Mouse (Mus musculus) brain, embryonic 14.5 days (tissue): ENCODE measurements around the gene Clnk. TPM values are rescaled to one million over a fixed set of nuclear protein-coding genes. Genes with fewer than 3 reads are reported as not detected.
A peak's percentile ranks its signal among the peaks of the same experiment; 100 is the strongest.

ENCODE experiments used
- DNase-seq: peaks from one replicate; pipeline ENCODE4 v3.0.0-alpha.2; 2011; ENCODE audit warnings: low read depth
- CTCF ChIP-seq: fragments of 200-500 bp; IDR thresholded peaks from 2 replicates; pipeline ENCODE4 v1.5.1; 2012; ENCODE audit warnings: inconsistent platforms, mild to moderate bottlenecking, moderate library complexity, borderline replicate concordance; ENCODE audit not compliant: insufficient read depth, insufficient read length; ENCODE audit errors: extremely low read depth
- POLR2A ChIP-seq: fragments of 200-500 bp; IDR thresholded peaks from 2 replicates; pipeline ENCODE4 v1.6.1; 2012; ENCODE audit warnings: mild to moderate bottlenecking, inconsistent platforms, borderline replicate concordance; ENCODE audit not compliant: poor library complexity, insufficient read depth, insufficient read length, severe bottlenecking; ENCODE audit errors: extremely low read depth
- polyA plus RNA-seq: library from polyadenylated mRNA; depleted of rRNA; stranded (reverse); fragments of >200 nt; gene quantifications from 2 replicates; pipeline ENCODE4 v1.2.3, GENCODE M21; 2012

The Clnk gene
- polyA plus RNA-seq, 1 experiment = 0.08 TPM

- no peak for TF ChIP-seq POLR2A
- TF ChIP-seq CTCF = no peak
- no peak for DNase-seq
Measured at GRCm38 (mm10) chr5:38845529-38845928, 31.1 kb downstream of the Clnk start.

GRCm38 (mm10) chr5:38844312-38844711, 32.3 kb downstream of the Clnk start:
- TF ChIP-seq CTCF (no peak), POLR2A (no peak)
- DNase-seq = no peak

GRCm38 (mm10) chr5:38839981-38840380, 36.6 kb downstream of the Clnk start:
- no peak for TF ChIP-seq CTCF
- no peak for TF ChIP-seq POLR2A
- DNase-seq = no peak

GRCm38 (mm10) chr5:38827310-38827709, 49.3 kb downstream of the Clnk start:
- no peak for DNase-seq
- no peak for TF ChIP-seq CTCF
- TF ChIP-seq POLR2A = no peak

GRCm38 (mm10) chr5:38826586-38826985, 50.0 kb downstream of the Clnk start:
- TF ChIP-seq CTCF (no peak), POLR2A (no peak)
- no peak for DNase-seq

GRCm38 (mm10) chr5:38824132-38824965, 52.3 kb downstream of the Clnk start:
- DNase-seq = no peak
- TF ChIP-seq POLR2A (no peak), CTCF (no peak)

GRCm38 (mm10) chr5:38813391-38814109, 63.1 kb downstream of the Clnk start:
- peak; percentile 93 for DNase-seq
- no peak for TF ChIP-seq POLR2A
- no peak for TF ChIP-seq CTCF

- peak; percentile 82 for DNase-seq
- no peak for TF ChIP-seq POLR2A
- no peak for TF ChIP-seq CTCF
Measured at GRCm38 (mm10) chr5:38812916-38813315, 63.7 kb downstream of the Clnk start.

- TF ChIP-seq CTCF (no peak), POLR2A (no peak)
- DNase-seq = peak; percentile 81
Measured at GRCm38 (mm10) chr5:38812386-38812785, 64.2 kb downstream of the Clnk start.

- no peak for DNase-seq
- no peak for TF ChIP-seq POLR2A
- TF ChIP-seq CTCF = no peak
Measured at GRCm38 (mm10) chr5:38798910-38799309, 77.7 kb downstream of the Clnk start.

- DNase-seq = peak; percentile 68
- no peak for TF ChIP-seq CTCF
Measured at GRCm38 (mm10) chr5:38795139-38795538, 81.5 kb downstream of the Clnk start.
